Mouse (Mus musculus) 416B (cell line): ENCODE results near the gene 3110001I22Rik.
"Not testable (repeated sequence)": the region's sequence is repeated elsewhere in the genome, so short reads cannot be mapped to it uniquely, and the experiment has no call there.

Experiments used
- DNase-seq: peaks from one replicate; pipeline ENCODE4 v3.0.0; 2011; ENCODE audit warnings: low read depth

3110001I22Rik gene

GRCm38 (mm10) chr16:13671685-13672385 is at the start of gene 3110001I22Rik, which contains the start of gene Bfar:
3110001I22Rik (plus strand) TSS chr16:13671929.
Bfar (plus strand) TSS chr16:13671858.
- peak; percentile 96 for DNase-seq

- DNase-seq, result peak; percentile 51
These were observed 43.4 kb upstream of the 3110001I22Rik start for GRCm38 (mm10) chr16:13628345-13628744.

GRCm38 (mm10) chr16:13638198-13638597 is 33.5 kb upstream of the 3110001I22Rik start:
- DNase-seq, result peak; percentile 6

GRCm38 (mm10) chr16:13639508-13639907 is 32.2 kb upstream of the 3110001I22Rik start:
- no peak for DNase-seq

DNA sequence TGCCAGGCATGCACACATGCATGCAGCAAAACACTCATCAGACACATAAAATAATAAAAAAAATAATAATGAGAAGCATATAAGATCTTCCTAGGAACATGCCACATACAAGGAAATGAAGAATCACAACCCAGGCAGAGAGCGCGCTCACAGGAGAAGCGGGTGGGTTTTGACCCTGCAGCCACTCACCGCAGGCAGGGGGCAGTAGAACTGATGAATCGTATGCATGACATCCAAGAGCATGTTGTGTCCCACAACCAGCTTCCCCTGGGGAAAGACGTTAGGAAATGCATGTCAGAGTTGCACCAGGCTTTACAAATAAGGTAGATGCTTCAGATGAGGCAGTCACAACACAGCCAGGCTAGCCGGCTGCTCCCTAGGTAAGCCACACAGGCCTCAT is 31.7 kb upstream of the 3110001I22Rik start:
- DNase-seq, result peak; percentile 10

- DNase-seq, result peak; percentile 12
These were observed 27.3 kb upstream of the 3110001I22Rik start for GRCm38 (mm10) chr16:13644474-13644873.

GRCm38 (mm10) chr16:13645930-13646329 is 25.8 kb upstream of the 3110001I22Rik start:
- DNase-seq, result no peak

DNA sequence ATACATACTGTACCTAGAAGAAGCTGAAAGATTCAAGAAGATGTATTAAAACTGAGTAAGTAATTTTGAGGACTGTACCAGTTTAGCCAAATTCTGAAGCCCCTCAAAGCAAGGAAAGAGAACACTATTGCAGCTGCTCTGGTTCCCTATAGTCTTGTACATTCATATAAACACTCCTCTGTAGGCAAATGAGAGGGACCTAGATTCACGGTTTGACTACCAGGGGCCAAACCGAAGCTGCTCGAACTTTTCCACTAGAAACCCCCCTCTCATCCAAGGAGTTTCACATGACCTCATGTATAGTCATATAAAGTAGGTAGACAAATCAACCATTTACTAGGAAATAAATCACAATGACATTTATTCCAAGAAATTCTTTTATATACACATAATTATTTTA is 12.8 kb upstream of the 3110001I22Rik start:
- no peak for DNase-seq

DNA sequence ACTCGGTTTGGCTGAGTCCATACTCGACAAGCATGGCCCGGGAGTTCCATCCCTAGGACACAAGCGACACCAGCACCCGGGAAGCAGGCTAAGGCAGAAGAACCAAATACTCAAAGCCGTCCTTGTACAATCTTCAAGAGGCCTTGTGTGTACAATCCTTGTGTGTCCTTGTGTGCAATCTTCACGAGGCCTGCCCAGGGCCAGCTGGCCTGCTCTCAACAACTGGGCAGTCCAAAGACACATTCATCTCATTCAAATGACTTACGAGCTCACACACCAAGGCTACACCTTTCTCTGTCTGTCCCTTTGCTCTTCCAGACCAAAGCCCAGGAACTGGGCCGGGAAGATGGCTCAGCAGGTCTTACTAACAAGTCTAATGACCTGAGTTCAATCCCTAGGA is 11.0 kb upstream of the 3110001I22Rik start:
- no peak for DNase-seq

- DNase-seq, result peak; percentile 93
These were observed 3.8 kb upstream of the 3110001I22Rik start, which contains the start of gene Parn for GRCm38 (mm10) chr16:13667878-13668343. Parn (minus strand) TSS chr16:13668170.

- DNase-seq, result no peak
These were observed 3.2 kb upstream of the 3110001I22Rik start for GRCm38 (mm10) chr16:13668402-13669108.

DNA sequence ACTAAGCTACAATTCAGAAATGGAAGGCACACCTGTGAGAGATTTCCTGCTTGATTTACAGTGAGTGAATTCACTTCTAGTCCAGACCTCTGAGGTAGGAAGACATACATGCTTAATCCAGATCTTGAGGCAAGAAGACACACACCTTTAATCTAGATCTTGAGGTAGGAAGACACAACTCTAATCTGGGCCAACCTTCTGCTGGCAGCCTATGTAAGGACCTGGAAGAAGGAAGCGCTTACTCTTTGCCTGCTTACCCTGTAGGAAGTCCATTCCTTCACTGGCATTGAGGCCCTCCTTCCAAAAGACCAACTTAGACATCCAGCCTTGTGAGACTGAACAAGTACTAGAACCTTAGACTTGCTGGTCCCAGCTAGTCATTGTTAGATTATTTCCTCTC is 2.4 kb upstream of the 3110001I22Rik start:
- DNase-seq, result no peak

- not testable (repeated sequence) for DNase-seq
These were observed 833 bp upstream of the 3110001I22Rik start for GRCm38 (mm10) chr16:13670896-13671295.

DNA sequence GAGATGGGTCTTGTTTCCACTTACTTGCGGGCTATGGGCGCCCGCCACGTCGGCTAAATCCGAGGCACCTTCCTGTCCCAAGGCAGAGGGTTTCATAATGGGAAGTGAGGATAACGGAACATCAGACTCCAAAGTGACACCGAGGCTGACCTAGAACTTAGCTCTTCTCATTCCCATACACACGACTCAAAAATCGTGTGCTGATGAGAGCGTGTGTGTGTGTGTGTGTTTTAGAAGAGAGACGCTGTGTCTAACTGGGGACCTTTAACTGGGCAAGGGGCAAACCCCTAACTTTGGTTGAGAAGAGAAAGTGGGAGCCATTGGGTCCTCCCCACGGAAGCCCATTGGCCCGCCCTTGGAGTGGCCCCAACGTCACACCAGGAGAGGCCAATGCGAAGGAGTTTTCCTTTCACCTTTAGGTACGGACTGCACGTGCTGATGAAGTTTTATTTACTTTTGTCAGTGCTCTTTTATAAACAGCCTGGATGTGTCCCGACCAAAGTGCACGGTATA is 713 bp downstream of the 3110001I22Rik start:
- DNase-seq, result peak; percentile 80

GRCm38 (mm10) chr16:13673114-13673513 is 1.4 kb downstream of the 3110001I22Rik start:
- DNase-seq, result no peak

- no peak for DNase-seq
These were observed 2.8 kb downstream of the 3110001I22Rik start for GRCm38 (mm10) chr16:13674511-13674910.

DNA sequence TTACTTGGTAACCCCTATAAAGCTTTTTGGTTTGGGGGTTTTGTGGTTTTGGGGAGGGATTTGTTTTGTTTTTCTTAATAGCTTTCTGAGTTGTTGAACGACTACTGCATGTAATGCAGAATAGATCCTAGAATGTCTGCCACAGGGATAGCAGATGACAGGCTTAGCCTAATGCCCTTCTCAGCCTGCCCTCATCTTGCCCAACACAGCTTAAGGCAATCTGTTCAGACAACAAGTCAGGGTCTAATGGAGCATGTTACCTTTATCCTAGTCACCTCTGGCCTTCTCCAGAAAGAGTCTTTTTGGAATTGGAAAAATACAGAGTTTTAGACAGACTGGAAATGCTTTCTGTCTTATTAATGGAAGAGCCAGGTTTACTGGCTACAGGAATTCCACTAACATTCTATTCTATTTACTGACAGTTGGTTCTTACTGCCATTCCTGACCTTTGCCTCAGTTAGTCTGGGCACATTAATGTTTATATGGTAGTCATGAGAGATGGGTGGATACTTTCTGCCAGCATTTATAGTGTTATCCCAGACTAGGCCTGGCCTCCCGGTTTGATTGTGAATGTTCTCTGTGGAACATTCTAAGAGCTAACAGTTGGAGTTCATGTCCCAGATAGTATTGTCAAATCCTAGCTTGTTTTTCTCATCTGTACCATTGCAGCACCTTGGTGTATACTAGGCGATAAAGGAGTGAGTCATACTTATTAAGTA is 7.0 kb downstream of the 3110001I22Rik start:
- DNase-seq, result no peak

DNA sequence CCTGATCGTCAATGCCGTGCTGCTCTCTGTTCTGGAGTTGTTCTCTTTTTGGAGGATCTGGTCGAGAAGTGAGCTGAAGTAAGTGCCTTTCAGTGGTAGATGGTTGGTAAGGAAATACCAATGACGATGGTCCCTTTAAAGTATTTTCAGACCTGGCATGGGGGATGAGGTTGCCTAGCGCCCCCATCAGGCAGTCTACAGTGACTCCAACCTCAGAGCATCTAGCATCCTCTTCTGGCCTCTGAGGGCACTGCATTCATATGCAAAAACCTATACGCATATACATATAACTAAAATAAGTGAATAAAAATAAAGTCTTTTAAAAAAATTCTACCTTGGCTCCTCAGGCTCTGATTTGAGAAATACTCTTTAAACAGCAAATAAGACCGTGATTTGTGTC is 27.3 kb downstream of the 3110001I22Rik start:
- DNase-seq, result peak; percentile 25

DNA sequence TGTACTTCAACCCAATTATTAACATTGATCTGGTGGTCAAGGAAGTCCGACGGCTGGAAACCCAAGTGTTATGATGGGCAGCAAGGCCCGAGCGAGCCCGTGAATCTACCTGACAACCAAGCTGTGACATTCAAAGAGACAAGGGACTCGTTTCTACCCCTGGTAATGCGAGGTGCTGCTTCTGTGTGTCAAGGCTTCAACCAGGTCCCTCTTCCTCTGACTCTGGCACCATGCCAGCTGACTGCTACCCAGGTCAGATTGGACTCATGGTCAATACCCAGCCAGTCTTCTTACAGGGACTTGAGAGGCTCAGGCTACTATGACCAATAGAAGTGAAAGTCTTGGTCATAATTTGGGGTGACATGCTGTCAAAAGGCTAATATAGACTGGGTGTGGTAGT is 30.5 kb downstream of the 3110001I22Rik start:
- no peak for DNase-seq

DNA sequence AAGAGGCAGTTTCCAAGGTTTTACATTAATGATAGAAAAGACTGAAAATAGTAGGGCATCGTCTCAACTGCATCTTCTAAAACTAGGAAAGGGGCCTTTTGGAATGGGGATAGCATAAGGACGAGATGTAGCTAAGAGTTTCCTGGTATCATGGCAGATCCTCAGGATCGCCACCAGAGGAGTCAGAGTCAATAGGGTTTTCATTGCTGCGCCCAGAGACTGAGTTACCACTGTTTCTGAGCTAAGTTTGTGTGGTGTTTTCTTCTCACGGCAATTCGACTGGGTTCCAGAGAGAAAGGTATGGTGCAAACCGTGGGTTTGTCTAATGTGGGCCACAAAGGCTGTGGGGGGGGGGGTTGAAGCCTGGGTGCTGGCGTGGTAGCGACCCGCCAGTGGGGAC is 32.9 kb downstream of the 3110001I22Rik start:
- DNase-seq, result no peak

DNA sequence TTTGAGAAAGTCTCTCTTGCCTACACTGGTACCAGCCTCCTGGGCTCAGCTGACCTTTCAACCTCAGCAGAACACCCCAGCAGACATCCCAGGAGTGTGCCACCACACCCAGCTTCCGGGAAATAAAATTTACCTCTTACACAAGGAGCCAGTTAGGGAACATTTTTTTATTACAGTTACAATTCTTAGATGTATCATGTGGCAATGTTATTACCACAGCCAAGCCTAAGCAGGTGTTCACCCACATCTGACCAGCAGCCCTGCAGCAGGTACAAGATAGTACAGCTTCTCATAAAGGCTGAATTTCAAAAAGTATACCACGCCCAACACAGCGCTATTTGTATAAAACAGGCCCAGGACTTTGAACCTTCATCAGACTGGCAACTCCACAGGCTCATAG is 43.2 kb downstream of the 3110001I22Rik start:
- DNase-seq, result no peak

DNA sequence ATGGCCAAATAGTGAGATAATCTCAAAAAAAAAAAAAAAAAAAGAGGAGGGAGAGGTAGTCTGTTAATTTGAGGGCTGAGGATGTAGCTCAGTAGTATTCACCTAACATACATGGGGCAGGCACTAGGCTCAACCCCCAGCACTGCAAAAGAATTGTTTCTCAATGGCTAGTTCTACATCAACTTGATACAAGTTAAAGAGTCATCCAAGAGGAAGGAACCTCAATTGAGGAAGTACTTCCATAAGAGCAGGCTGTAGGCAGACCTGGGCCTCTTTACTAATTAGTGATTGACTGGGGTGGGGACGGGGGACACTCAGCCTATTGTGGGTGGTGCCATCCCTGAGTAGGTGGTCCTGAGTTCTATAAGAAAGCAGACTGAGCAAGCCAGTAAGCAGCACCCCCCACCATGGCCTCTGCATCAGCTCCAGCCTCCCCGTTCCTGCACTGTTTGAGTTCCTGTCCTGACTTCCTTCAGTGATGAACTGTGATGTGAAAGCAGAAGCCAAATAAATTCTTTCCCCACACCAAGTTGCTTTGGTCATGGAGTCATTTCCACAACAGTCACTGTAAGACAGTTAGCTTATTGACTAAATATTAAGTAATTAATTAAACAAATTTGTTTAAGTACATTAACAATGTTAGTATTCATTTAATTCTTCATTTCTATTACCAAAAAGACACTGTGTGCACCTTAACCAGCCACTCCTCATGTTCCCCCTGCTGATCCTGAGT is 45.3 kb downstream of the 3110001I22Rik start:
- DNase-seq, result peak; percentile 38
